Mouse (Mus musculus) midbrain, embryonic 10.5 days (tissue): ENCODE results near the gene Nub1. TPM values are rescaled to one million over a fixed set of nuclear protein-coding genes. Genes with fewer than 3 reads are reported as not detected.

Experiments
- DNase-seq: peaks from one replicate; pipeline ENCODE4 v3.0.0-alpha.2; 2017; ENCODE audit warnings: low spot score
- H3K27ac ChIP-seq: fragments of 300-500 bp; sonication (generic); replicated peaks from 2 replicates; pipeline ENCODE4 v1.5.1; 2016; ENCODE audit warnings: mild to moderate bottlenecking
- H3K27me3 ChIP-seq: fragments of 300-500 bp; sonication (generic); 2 replicates; pipeline ENCODE4 v1.6.1; 2016; ENCODE audit warnings: low read depth, mild to moderate bottlenecking; ENCODE audit not compliant: poor library complexity, severe bottlenecking
- H3K36me3 ChIP-seq: fragments of 300-500 bp; sonication (generic); 2 replicates; pipeline ENCODE4 v1.6.1; 2016; ENCODE audit warnings: mild to moderate bottlenecking, moderate library complexity
- H3K4me1 ChIP-seq: fragments of 300-500 bp; sonication (generic); 2 replicates; pipeline ENCODE4 v1.6.1; 2016
- H3K4me3 ChIP-seq: fragments of 300-500 bp; sonication (generic); 2 replicates; pipeline ENCODE4 v1.5.1; 2016; ENCODE audit warnings: mild to moderate bottlenecking, moderate library complexity
- H3K9me3 ChIP-seq: fragments of 300-500 bp; sonication (generic); replicated peaks from 2 replicates; pipeline ENCODE4 v1.6.1; 2016; ENCODE audit warnings: mild to moderate bottlenecking
- whole genome bisulfite sequencing: fragments of 180-500 bp; shearing (Covaris S2); methylation state at CpG from one replicate; pipeline ENCODE4 v1.1.7; 2016; 5-methylcytosine and 5-hydroxymethylcytosine counted together
- polyA plus RNA-seq: library from polyadenylated mRNA; unstranded; fragments of >200 nt; fragmentation: Nextera tagmentation; extraction: Ambion mirVana; gene quantifications from 2 replicates; pipeline ENCODE4 v1.2.1, GENCODE M21; 2016

The Nub1 gene
- polyA plus RNA-seq, 1 experiment from 2014 or later = 27.2 TPM

DNA sequence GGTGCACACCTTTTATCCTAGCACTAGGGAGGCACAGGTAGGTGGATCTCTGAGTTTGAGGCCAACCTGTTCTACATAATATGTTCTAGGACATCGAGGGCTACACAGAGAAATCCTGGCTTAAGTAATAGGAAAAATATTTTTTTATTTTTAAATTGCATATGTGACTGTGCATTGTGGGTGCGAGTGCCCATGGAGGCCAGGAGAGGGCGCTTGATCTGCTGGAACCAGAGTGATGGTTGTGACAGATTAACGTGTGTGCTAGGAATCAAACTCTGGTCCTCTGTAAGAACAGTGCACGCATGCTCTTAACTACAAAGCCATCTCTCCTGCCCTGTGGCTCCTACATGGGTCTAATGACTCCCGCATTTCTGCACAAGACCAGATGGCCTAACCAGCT lies 26.3 kb downstream of the Nub1 start:
- H3K4me1 ChIP-seq = no peaks in the 10 kb centered on the region
- 93% methylated on average over 6 of the region's 6 CpGs for whole genome bisulfite sequencing
- H3K36me3 ChIP-seq = peaks cover 60% of the 10 kb centered on the region
- H3K9me3 ChIP-seq = 0 out of 2 replicates have a peak, but pooled peaks cover 10% of the 10 kb centered on the region
- H3K4me3 ChIP-seq = no peak overlapping the region
- H3K27me3 ChIP-seq = no peaks in the 10 kb centered on the region
- no peak overlapping the region for H3K27ac ChIP-seq
- no peak for DNase-seq

DNA sequence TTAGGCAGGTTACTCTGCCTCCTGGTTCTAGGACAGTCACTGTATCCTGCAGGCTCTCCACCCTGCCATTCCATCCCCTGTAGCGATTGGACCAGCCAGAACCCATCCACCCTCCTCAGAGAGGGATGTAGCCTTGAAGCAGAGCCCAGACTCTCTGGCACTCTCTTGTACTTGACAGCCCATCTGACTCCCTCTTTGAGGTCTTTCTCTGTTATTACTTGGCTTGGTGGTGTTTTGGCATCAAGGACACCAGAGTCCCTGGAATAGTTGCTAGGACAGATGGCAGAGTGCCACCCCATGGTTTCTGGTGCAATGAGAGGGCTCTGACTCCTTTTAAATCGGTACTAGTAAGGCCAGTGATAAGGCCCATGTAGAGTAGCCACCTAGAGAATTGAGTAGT lies 27.9 kb downstream of the Nub1 start:
- H3K36me3 ChIP-seq = peaks cover 48% of the 10 kb centered on the region
- H3K4me3 ChIP-seq = no peak overlapping the region
- 93% methylated on average over 2 of the region's 2 CpGs for WGBS
- no peak overlapping the region for H3K27ac ChIP-seq
- H3K27me3 ChIP-seq = no peaks in the 10 kb centered on the region
- no peak for DNase-seq
- 0 out of 2 replicates have a peak, but pooled peaks cover 10% of the 10 kb centered on the region for H3K9me3 ChIP-seq
- H3K4me1 ChIP-seq = no peaks in the 10 kb centered on the region

- DNase-seq = no peak
- WGBS = 90% methylated on average over 6 of the region's 6 CpGs
- Histone ChIP-seq H3K36me3 (peaks cover 40% of the 10 kb centered on the region), H3K27me3 (no peaks in the 10 kb centered on the region), H3K9me3 (0 out of 2 replicates have a peak, but pooled peaks cover 10% of the 10 kb centered on the region), H3K4me1 (no peaks in the 10 kb centered on the region), H3K27ac (no peak overlapping the region), H3K4me3 (no peak overlapping the region)
Measured at GRCm38 (mm10) chr5:24713987-24714386, 28.7 kb downstream of the Nub1 start.

- Histone ChIP-seq H3K9me3 (no peaks in the 10 kb centered on the region), H3K27me3 (no peaks in the 10 kb centered on the region), H3K4me1 (no peaks in the 10 kb centered on the region), H3K27ac (no peak overlapping the region), H3K4me3 (no peak overlapping the region), H3K36me3 (peaks cover 4% of the 10 kb centered on the region; the same call in 1 of the 2 replicates)
- no peak for DNase-seq
- 87% methylated on average over 6 of the region's 6 CpGs for WGBS
Measured at GRCm38 (mm10) chr5:24718076-24718475, 32.7 kb downstream of the Nub1 start.

- H3K4me1 ChIP-seq = peaks cover 8% of the 10 kb centered on the region
- peaks cover 4% of the 10 kb centered on the region; the same call in 1 of the 2 replicates for H3K36me3 ChIP-seq
- DNase-seq = no peak
- H3K9me3 ChIP-seq = no peaks in the 10 kb centered on the region
- H3K4me3 ChIP-seq = no peak overlapping the region
- H3K27ac ChIP-seq = no peak overlapping the region
- WGBS = 85% methylated on average over 3 of the region's 3 CpGs
- H3K27me3 ChIP-seq = no peaks in the 10 kb centered on the region
Measured at GRCm38 (mm10) chr5:24719852-24720251, 34.5 kb downstream of the Nub1 start.

- H3K9me3 ChIP-seq = no peaks in the 10 kb centered on the region
- WGBS = 66% methylated on average over 11 of the region's 11 CpGs
- no peak overlapping the region for H3K4me3 ChIP-seq
- no peaks in the 10 kb centered on the region; the same call in 1 of the 2 replicates for H3K36me3 ChIP-seq
- H3K4me1 ChIP-seq = peaks cover 19% of the 10 kb centered on the region
- DNase-seq = no peak
- peaks cover 6% of the 10 kb centered on the region for H3K27me3 ChIP-seq
- no peak overlapping the region for H3K27ac ChIP-seq
Measured at GRCm38 (mm10) chr5:24723527-24724269, 38.4 kb downstream of the Nub1 start.

GRCm38 (mm10) chr5:24724270-24724634 lies 38.9 kb downstream of the Nub1 start:
- no peak overlapping the region for H3K4me3 ChIP-seq
- peaks cover 12% of the 10 kb centered on the region for H3K27me3 ChIP-seq
- H3K9me3 ChIP-seq = no peaks in the 10 kb centered on the region
- no peak for DNase-seq
- WGBS = 85% methylated on average over 5 of the region's 5 CpGs
- peaks cover 19% of the 10 kb centered on the region for H3K4me1 ChIP-seq
- H3K36me3 ChIP-seq = no peaks in the 10 kb centered on the region; the same call in 1 of the 2 replicates
- peak overlapping the region; percentile 65 for H3K27ac ChIP-seq

DNA sequence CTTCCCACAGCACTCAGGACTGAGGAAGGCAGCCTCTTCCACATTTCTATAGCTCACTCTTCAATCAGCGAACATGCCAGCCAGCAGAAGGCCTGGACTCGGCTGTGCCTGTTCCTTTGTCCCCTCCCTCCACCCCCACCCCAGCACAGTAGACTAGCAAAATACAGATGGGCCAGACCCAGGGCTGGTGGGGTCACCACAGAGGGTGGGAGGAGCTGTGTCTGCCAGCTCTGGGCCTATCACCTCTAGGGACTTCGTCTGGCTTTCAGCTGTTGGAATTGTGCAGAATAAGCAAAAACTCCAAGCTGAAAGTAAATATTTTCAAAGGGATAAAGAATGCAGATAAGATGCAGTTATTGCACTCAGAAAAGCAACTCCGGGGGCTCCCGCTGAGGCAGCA lies 39.5 kb downstream of the Nub1 start:
- Histone ChIP-seq H3K4me3 (no peak overlapping the region), H3K27ac (peak overlapping the region; percentile 65)
- 60% methylated on average over 5 of the region's 5 CpGs for WGBS

DNA sequence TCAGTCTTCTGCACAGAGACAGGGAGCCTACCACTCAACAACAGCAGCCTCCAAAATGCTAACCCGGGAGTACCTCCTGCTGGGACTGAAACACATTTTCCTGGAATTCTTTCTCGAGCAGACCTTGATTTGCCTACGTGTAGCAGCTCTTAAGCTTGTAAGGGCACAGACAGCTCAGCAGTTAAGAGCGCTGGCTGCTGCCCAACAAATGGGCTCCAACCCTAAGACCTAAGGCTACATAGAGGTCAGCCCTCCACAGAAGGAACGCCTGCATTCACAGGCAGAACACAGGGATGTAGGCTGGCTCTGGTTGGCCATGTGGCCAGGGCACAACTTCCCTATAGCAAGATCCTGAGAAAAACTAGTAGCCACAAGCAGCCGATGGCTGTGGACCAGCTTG lies 40.6 kb downstream of the Nub1 start:
- Histone ChIP-seq H3K27me3 (peaks cover 28% of the 10 kb centered on the region), H3K27ac (peak overlapping the region; percentile 65; the same call in 1 of the 2 replicates), H3K9me3 (no peaks in the 10 kb centered on the region), H3K4me1 (peaks cover 34% of the 10 kb centered on the region), H3K36me3 (no peaks in the 10 kb centered on the region; the same call in 1 of the 2 replicates), H3K4me3 (no peak overlapping the region)
- DNase-seq = no peak
- 72% methylated on average over 6 of the region's 6 CpGs for WGBS

More for the DNA sequence above, 39.5 kb downstream of the Nub1 start:
- Histone ChIP-seq H3K36me3 (no peaks in the 10 kb centered on the region; the same call in 1 of the 2 replicates), H3K27me3 (peaks cover 18% of the 10 kb centered on the region), H3K4me1 (peaks cover 23% of the 10 kb centered on the region), H3K9me3 (no peaks in the 10 kb centered on the region)
- no peak for DNase-seq

DNA sequence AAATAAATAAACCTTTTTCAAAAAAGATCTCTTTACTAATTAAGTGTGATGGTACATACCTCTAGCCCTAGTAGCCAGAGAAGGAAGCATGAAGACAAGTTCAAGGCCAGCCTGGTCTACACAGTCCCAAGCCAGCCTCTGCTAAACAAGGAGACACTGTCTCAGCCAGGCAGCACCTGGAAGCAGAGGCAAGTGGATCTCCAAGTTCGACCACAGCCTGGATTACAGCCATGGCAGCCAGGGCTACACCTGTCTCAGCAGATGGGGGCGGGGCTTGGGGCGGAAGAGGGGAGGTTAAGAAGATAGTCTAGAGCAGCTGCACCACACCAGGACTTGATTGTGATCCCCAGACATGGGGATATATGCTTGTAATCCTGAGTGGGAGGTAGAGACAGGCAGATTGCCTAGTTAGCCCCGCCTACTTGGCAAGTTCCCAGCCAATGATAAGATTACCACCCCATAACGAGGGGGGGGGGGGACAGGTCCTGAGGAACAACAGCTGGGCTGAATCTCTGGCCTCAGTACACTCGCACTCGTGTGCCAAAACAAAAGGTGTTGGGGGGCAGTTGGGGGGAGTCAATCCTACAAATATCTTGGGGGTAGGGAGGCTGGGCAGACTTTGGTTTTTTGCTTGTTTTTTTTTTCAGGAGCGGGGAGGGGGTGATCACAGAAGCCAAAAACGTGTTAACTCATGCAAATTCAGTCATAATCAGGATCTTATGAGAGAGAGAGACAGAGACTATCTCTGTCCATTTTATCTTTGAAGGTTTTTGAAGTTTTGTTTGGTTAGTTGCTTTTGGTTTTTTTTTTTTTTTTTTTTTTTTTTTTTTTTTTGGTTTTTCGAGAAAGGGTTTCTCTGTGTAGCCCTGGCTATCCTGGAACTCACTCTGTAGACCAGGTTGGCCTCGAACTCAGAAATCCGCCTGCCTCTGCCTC lies 41.8 kb downstream of the Nub1 start:
- Histone ChIP-seq H3K4me1 (peaks cover 46% of the 10 kb centered on the region), H3K27me3 (peaks cover 41% of the 10 kb centered on the region), H3K27ac (no peak overlapping the region), H3K4me3 (no peak overlapping the region), H3K36me3 (no peaks in the 10 kb centered on the region), H3K9me3 (no peaks in the 10 kb centered on the region)
- no peak for DNase-seq
- WGBS = 71% methylated on average over 12 of the region's 12 CpGs

DNA sequence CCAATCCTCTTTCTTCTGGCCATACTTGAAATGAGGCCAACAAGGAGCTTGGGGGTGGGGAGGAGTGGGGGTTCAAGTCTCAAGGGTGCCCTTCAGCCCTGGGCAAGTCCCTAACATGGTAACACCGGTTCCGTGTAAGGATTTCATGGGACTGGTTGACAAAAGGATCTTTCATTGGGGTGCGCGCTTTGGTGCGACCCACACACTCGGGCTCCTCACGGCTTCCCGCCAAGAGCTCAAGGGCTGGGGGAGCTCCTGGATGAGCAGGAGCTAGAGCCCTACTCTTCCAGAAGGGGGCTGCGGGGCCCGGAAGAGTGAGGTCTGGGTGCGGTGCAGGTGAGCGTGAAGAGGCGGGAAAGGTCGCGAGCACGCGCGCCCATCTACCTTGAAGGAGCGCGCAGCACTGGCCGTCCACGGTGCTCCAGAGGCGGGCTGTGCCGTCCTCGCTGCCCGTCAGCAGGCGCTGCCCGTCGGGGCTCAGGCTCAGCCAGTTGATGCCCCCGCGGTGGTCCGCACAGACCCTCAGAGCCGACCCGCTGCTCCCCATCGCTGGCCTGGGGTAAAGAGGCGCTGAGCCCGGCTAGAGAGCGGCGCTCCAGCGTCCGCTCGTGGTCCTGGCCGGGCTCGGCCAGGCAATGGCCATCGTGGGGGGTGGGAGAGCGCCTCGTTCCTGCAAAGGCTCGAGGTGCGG lies 44.6 kb downstream of the Nub1 start:
- peak overlapping the region; percentile 58 for H3K4me3 ChIP-seq
- no peaks in the 10 kb centered on the region for H3K9me3 ChIP-seq
- peaks cover 45% of the 10 kb centered on the region for H3K27me3 ChIP-seq
- peaks cover 56% of the 10 kb centered on the region for H3K4me1 ChIP-seq
- no peaks in the 10 kb centered on the region for H3K36me3 ChIP-seq
- no peak for DNase-seq
- 2% methylated on average over 49 of the region's 49 CpGs for WGBS
- H3K27ac ChIP-seq = peak overlapping the region; percentile 76

- Histone ChIP-seq H3K36me3 (no peaks in the 10 kb centered on the region), H3K27me3 (peaks cover 45% of the 10 kb centered on the region), H3K4me3 (peak within 1 kb of the TSS; percentile 58), H3K9me3 (no peaks in the 10 kb centered on the region), H3K4me1 (peaks cover 50% of the 10 kb centered on the region), H3K27ac (peak within 1 kb of the TSS; percentile 76)
- WGBS = under 1% methylated on average over 23 of the region's 23 CpGs
- DNase-seq = peak; percentile 59
Measured at GRCm38 (mm10) chr5:24730488-24730871, 45.1 kb downstream of the Nub1 start, which contains the start of gene Wdr86. Gene Wdr86 (minus strand): TSS chr5:24730727.
